Mouse (Mus musculus) liver, embryonic 16.5 days (tissue): ENCODE measurements at regions not wholly inside any gene's neighbourhood (a gene's known extent, or its start where the extent isn't known, plus 50 kb on each side); places are given as distances from the start of the nearest gene placed in this dataset.
A peak's percentile ranks its signal among the peaks of the same experiment; 100 is the strongest.
"Not testable (repeated sequence)": the region's sequence is repeated elsewhere in the genome, so short reads cannot be mapped to it uniquely, and the experiment has no call there.

ENCODE experiments used
- ATAC-seq: fragments of 200-750 bp; cut with Nextera tagmentation; 2 replicates; pipeline ENCODE4 v1.8.0; 2017; ENCODE audit warnings: low read depth, mild to moderate bottlenecking, moderate number of reproducible peaks, moderate library complexity
- H3K27ac ChIP-seq: fragments of 300-500 bp; sonication (generic); 2 replicates; pipeline ENCODE4 v1.5.1; 2014; ENCODE audit warnings: mild to moderate bottlenecking, low read length
- H3K27me3 ChIP-seq: fragments of 300-500 bp; sonication (generic); 2 replicates; pipeline ENCODE4 v1.6.1; 2014; ENCODE audit warnings: low read depth, low read length, mixed read lengths; ENCODE audit not compliant: control insufficient read depth, insufficient read depth
- H3K36me3 ChIP-seq: fragments of 300-500 bp; sonication (generic); 2 replicates; pipeline ENCODE4 v1.6.1; 2014; ENCODE audit warnings: mild to moderate bottlenecking; ENCODE audit not compliant: control insufficient read depth, insufficient read depth
- H3K4me1 ChIP-seq: fragments of 300-500 bp; sonication (generic); 2 replicates; pipeline ENCODE4 v1.6.1; 2014; ENCODE audit warnings: low read depth, low read length, mixed read lengths; ENCODE audit not compliant: control insufficient read depth
- H3K4me2 ChIP-seq: fragments of 300-500 bp; sonication (generic); 2 replicates; pipeline ENCODE4 v1.6.1; 2014; ENCODE audit warnings: low read depth, low read length, mixed read lengths
- H3K4me3 ChIP-seq: fragments of 300-500 bp; sonication (generic); 2 replicates; pipeline ENCODE4 v1.5.1; 2014; ENCODE audit warnings: low read depth, mild to moderate bottlenecking, low read length
- H3K9ac ChIP-seq: fragments of 300-500 bp; sonication (generic); 2 replicates; pipeline ENCODE4 v1.6.1; 2014; ENCODE audit warnings: low read depth, low read length
- H3K9me3 ChIP-seq: fragments of 300-500 bp; sonication (generic); replicated peaks from 2 replicates; pipeline ENCODE4 v1.6.1; 2016; ENCODE audit warnings: low read length; ENCODE audit not compliant: control insufficient read depth
- WGBS: fragments of 180-500 bp; shearing (Covaris S2); extraction: QIAGEN DNeasy Blood & Tissue Kit; methylation state at CpG from one replicate; pipeline ENCODE4 v1.1.7; 2014; ENCODE audit not compliant: insufficient replicate concordance; 5-methylcytosine and 5-hydroxymethylcytosine counted together

DNA sequence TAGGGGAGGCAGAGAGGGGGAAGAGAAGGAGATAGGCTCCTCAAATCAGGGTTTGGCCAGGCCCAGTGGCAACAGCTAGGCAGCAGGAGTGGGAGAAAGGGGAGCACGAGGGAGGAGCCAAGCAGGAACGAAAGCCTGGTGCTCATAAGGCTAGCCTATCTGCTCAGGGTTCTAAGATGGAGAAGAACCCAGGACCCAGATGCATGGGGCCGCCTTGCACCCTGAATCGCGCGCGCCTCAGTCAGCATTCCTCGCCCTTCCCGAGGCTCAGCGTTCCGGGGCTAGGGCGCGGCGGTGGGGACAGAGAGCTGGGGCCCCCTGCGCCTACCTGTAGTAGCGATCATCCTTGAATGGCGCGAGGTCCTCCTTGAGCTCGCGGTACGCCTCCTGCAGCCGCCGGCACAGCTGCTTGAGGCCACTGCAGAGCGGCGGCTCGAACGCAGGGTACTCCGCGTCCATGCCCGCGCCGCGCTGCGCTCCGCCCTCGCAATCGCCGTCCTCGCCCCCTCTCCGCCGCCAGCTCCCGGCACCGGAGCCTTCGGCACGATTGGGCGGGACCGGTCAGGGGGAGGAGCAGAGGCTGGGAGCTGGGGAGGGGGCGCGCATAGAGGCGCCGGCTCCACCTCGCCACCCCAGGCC is 60.1 kb downstream of the Dynlt1b start:
- not testable (repeated sequence) for H3K27me3 ChIP-seq, H3K4me1 ChIP-seq, H3K9ac ChIP-seq, H3K27ac ChIP-seq, H3K9me3 ChIP-seq, H3K4me2 ChIP-seq, H3K36me3 ChIP-seq, H3K4me3 ChIP-seq
- peak; percentile 5; the same call in 1 of the 2 replicates for ATAC-seq
- WGBS = 4% methylated on average over 22 of the region's 52 CpGs

DNA sequence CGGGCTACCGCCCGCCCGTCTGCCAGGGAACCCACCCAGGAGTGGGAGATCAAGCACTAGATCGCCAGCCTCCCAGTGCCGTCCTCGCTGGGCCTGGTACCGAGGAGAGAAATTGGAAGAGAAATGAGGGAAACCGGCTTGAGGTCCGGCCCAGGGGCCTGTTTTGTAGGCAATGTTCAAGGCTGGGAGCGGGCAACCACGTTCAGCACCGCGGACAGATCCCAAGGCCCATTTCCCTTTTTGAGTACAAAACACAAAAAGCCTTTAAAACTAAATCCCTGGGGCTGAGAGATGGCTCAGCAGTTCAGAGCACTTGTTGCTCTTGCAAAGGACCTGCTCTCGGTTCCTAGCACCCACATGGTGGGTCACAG is 60.6 kb downstream of the Dynlt1b start:
- not testable (repeated sequence) for H3K9me3 ChIP-seq, H3K4me1 ChIP-seq, H3K27me3 ChIP-seq, ATAC-seq, H3K27ac ChIP-seq, H3K4me2 ChIP-seq, H3K4me3 ChIP-seq, H3K36me3 ChIP-seq, H3K9ac ChIP-seq
- no CpG with 5 or more reads among the region's 15 CpGs for WGBS

DNA sequence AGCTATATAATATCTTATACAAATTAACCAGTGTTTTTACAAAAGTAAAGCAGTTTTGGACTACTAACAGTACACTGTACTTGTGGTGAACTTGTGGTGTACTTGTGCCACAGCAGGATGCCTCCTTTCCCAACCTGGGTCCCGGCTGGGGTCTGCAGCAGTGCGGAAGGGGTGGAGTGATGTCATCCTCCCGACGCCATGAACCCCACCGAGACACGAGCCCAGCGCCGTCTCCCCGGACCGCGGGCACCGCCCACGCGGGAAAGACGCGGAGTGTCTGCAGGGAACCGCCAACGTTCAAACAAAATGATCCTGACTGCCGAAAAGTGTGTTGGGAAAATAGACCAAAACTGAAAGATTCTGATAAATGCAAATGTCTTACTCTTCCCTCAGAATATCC is 62.6 kb downstream of the Dynlt1b start:
- ATAC-seq, H3K9me3 ChIP-seq, H3K36me3 ChIP-seq, H3K4me2 ChIP-seq, H3K4me1 ChIP-seq, H3K9ac ChIP-seq, H3K27ac ChIP-seq, H3K4me3 ChIP-seq, H3K27me3 ChIP-seq: not testable (repeated sequence)
- WGBS = 24% methylated on average over 19 of the region's 19 CpGs

DNA sequence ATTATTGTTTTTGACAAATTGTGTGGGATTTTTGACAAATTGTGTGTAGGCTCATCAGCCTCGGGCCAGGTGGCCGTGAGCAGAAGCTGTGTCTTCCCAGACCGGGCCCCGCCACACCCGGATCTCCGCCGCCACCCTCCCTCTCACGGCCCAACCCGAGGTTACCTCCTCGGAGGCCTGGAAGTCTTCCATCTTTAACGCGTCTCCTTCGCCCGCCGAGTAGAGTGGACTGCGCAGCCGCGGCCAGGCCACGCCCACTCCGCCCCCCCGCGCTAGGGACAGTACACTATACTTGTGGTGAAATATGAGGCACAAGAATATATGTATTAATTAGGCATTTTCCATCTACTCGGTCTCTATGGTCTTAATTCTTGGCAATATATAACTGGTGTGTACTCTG is 63.0 kb downstream of the Dynlt1b start:
- 30% methylated on average over 21 of the region's 23 CpGs for WGBS
- not testable (repeated sequence) for H3K36me3 ChIP-seq, H3K4me3 ChIP-seq, H3K27me3 ChIP-seq, H3K4me2 ChIP-seq, H3K4me1 ChIP-seq, H3K27ac ChIP-seq, H3K9me3 ChIP-seq, ATAC-seq, H3K9ac ChIP-seq

DNA sequence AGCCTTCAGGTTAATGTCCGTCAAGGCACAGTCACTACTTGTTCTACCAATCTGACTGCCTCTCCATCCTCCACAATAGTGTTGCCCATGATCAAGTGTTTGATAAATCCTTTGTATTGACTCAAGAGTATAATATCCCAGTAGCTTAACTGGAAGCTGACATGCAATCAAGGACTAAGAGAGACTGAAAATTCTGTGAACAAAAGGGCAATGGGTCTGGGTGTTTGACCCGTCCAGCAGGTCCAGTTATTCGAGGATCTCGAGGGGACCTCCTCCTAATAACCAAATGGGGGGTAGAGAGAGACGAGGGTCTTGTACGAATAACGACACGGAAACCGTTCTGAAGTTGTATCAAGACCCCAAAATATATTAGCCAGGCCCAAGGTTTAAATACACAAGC is 66.6 kb downstream of the Dynlt1b start:
- not testable (repeated sequence) for H3K27me3 ChIP-seq, H3K4me2 ChIP-seq, H3K36me3 ChIP-seq, H3K9me3 ChIP-seq, H3K9ac ChIP-seq, H3K4me1 ChIP-seq, ATAC-seq, H3K4me3 ChIP-seq, H3K27ac ChIP-seq
- 72% methylated on average over 9 of the region's 9 CpGs for WGBS

DNA sequence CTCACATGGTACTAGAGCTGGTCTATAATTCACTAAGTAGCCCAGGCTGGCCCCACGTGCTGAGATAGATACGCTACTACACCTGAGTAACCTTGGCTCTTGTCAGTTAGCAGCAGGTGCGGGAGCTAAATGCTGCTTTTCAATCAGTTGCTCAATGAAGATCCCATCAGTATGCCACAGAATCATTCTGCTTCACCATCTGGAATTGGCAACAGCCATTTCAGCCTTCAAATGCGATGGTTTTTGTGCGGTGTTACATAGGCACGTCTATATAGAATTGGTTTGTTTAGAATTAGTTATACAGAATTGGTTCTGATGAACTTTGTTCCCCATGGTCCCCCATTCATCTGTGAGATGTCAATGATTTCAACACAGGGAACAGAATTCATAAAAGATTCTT is 72.8 kb downstream of the Dynlt1b start:
- WGBS = 69% methylated on average over 4 of the region's 6 CpGs

DNA sequence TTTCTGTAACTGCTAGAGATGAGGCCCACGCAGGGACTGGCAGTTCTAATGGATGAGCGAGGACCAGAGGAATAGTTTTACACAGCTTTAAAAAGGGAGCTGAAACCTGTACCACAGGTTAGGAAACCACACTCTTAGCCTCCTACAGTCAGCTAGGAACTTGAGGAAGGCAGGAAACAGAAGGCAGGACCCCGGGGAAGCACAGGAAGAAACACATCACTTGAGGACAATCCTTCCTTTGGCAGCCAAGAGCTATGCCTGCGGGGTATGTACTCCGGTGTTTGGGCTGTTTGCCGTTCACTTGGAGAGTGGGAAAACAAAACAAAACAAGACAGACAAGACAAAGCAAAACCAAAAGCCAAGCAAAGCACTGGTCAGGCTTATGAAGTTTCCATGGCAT is 76.0 kb downstream of the Dynlt1b start:
- 50% methylated on average over 6 of the region's 6 CpGs for WGBS
- not testable (repeated sequence) for H3K9me3 ChIP-seq

More for the DNA sequence above, 72.8 kb downstream of the Dynlt1b start:
- not testable (repeated sequence) for H3K4me3 ChIP-seq, H3K4me2 ChIP-seq, H3K27ac ChIP-seq, H3K9ac ChIP-seq, ATAC-seq, H3K9me3 ChIP-seq, H3K27me3 ChIP-seq, H3K4me1 ChIP-seq, H3K36me3 ChIP-seq

DNA sequence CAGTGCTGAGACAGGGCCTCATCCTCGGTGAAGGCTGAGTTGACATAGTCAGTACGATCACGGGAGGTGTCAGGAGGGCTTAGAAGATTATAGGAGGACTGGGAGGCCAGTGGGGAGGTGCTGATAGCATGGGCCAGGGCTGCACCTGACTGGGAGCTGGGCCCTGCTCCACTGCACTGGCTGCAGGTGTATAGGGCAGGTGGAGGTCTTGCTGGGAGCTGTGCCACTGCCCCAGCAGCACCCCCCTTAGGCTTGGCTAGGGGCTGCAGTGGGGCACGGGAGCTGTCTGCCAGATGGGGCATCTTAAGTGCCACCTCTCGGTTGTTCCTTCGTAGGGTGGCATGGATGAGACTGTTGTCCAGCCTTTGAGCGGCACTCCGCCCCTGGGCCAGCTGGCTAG is 85.2 kb downstream of the Dynlt1b start:
- H3K4me2 ChIP-seq, H3K4me1 ChIP-seq, H3K4me3 ChIP-seq, H3K9me3 ChIP-seq, H3K27me3 ChIP-seq, H3K27ac ChIP-seq, H3K36me3 ChIP-seq, H3K9ac ChIP-seq, ATAC-seq: not testable (repeated sequence)
- WGBS = 65% methylated on average over 5 of the region's 8 CpGs

More for the DNA sequence above, 76.0 kb downstream of the Dynlt1b start:
- not testable (repeated sequence) for H3K4me1 ChIP-seq, H3K36me3 ChIP-seq, H3K4me3 ChIP-seq, H3K4me2 ChIP-seq, H3K27me3 ChIP-seq, ATAC-seq, H3K27ac ChIP-seq, H3K9ac ChIP-seq

DNA sequence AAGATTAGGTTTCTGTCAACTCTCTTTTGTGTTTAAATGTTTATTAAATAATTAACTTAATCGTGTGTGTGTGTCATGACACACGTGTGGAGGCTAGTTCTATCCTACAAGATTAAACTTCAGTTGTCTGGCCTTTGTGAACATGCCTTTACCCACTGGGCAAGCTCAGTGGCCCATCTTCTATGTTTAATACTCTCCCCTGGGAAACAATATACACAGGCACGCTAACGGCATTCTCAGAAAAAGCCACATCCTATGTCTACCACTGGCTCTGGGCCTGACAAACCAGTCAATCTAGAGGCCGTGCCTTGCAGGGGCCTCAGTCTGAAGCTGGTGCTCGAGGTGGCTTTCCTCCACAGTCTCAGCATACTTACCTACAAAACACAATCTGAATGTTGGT is 82.4 kb upstream of the Dynlt1c start:
- not testable (repeated sequence) for H3K27me3 ChIP-seq, H3K4me2 ChIP-seq, H3K36me3 ChIP-seq, H3K9me3 ChIP-seq, H3K9ac ChIP-seq, ATAC-seq, H3K27ac ChIP-seq, H3K4me1 ChIP-seq, H3K4me3 ChIP-seq
- WGBS = 36% methylated on average over 5 of the region's 6 CpGs
